Mouse (Mus musculus) midbrain, embryonic 10.5 days (tissue): ENCODE data around the gene Adm2. TPM values are rescaled to one million over a fixed set of nuclear protein-coding genes. Genes with fewer than 3 reads are reported as not detected.

Experiments used
- DNase-seq: peaks from one replicate; pipeline ENCODE4 v3.0.0-alpha.2; 2017; ENCODE audit warnings: low spot score
- H3K27ac ChIP-seq: fragments of 300-500 bp; sonication (generic); replicated peaks from 2 replicates; pipeline ENCODE4 v1.5.1; 2016; ENCODE audit warnings: mild to moderate bottlenecking
- H3K27me3 ChIP-seq: fragments of 300-500 bp; sonication (generic); 2 replicates; pipeline ENCODE4 v1.6.1; 2016; ENCODE audit warnings: low read depth, mild to moderate bottlenecking; ENCODE audit not compliant: poor library complexity, severe bottlenecking
- H3K36me3 ChIP-seq: fragments of 300-500 bp; sonication (generic); 2 replicates; pipeline ENCODE4 v1.6.1; 2016; ENCODE audit warnings: mild to moderate bottlenecking, moderate library complexity
- H3K4me1 ChIP-seq: fragments of 300-500 bp; sonication (generic); 2 replicates; pipeline ENCODE4 v1.6.1; 2016
- H3K4me3 ChIP-seq: fragments of 300-500 bp; sonication (generic); 2 replicates; pipeline ENCODE4 v1.5.1; 2016; ENCODE audit warnings: mild to moderate bottlenecking, moderate library complexity
- H3K9me3 ChIP-seq: fragments of 300-500 bp; sonication (generic); replicated peaks from 2 replicates; pipeline ENCODE4 v1.6.1; 2016; ENCODE audit warnings: mild to moderate bottlenecking
- WGBS: fragments of 180-500 bp; shearing (Covaris S2); methylation state at CpG from one replicate; pipeline ENCODE4 v1.1.7; 2016; 5-methylcytosine and 5-hydroxymethylcytosine counted together
- polyA plus RNA-seq: library from polyadenylated mRNA; unstranded; fragments of >200 nt; fragmentation: Nextera tagmentation; extraction: Ambion mirVana; gene quantifications from 2 replicates; pipeline ENCODE4 v1.2.1, GENCODE M21; 2016

Gene Adm2
- polyA plus RNA-seq, 1 experiment from 2014 or later: 0.21 TPM

DNA sequence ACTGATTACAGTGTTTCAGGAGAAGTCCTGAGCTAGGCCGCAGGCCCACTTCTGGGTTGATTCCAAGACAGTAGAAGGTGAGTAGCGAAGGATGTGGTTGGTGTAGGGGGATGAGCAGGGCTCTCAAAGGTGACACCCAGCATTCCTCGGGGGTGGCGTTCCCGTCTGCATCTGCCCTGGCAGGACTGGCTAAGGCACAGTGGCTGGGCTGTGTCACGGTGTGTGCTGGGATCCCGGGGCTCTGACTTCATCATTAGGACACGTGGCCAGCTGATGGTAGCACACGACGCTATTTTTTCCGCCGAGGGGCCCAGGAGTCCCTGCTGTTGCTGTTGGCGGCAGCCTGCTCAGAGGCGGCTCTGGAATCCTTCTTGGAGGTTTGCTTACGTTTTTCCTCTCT lies 28.8 kb downstream of the Adm2 start:
- Histone ChIP-seq H3K27me3 (no peaks in the 10 kb centered on the region), H3K27ac (no peak overlapping the region), H3K4me3 (no peak overlapping the region), H3K4me1 (peaks cover 18% of the 10 kb centered on the region), H3K9me3 (no peaks in the 10 kb centered on the region), H3K36me3 (peaks cover 50% of the 10 kb centered on the region)
- whole genome bisulfite sequencing: 93% methylated on average over 15 of the region's 15 CpGs
- no peak for DNase-seq

DNA sequence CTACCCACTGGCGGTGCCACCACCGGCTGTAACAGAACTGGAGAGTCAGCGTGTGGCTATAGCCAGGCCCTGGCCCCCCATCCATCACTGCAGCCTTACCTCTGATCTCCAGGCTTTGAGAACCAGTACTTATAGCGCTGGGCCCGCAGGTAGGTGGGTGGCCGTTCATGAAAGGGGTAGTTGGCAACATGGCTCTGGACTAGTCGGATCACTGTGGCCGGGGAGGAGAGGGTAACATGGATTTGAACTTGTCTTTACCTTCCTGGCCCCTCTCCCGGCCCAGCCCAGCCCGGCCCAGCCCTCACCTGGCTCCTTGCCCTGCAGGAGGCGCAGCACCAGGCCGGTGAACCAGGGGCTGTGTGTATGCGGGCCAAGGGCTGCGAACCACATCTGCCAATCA lies 29.5 kb downstream of the Adm2 start:
- no peak overlapping the region for H3K27ac ChIP-seq
- WGBS: 94% methylated on average over 14 of the region's 14 CpGs

DNA sequence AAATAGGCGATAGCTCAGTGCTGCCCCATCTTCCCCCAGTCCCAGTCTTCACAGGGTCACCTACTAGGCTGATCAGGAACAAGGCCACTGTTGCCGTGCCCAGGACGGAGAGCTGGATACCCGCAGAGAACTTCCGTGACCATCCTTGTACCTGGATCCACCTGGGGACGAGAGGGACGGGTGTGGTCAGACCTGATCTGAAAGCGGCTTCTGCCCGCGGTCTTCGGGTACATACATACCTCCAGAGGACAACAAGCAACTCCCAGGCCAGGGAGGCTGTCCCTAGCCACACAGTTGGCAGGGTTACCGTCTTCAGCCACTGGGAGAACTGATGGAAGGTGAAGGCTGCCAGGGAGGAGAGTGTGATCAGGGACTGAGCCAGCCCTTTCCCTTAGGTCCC lies 30.3 kb downstream of the Adm2 start:
- 97% methylated on average over 12 of the region's 12 CpGs for WGBS
- Histone ChIP-seq H3K4me1 (peaks cover 26% of the 10 kb centered on the region), H3K27me3 (no peaks in the 10 kb centered on the region), H3K36me3 (peaks cover 55% of the 10 kb centered on the region), H3K9me3 (no peaks in the 10 kb centered on the region), H3K4me3 (no peak overlapping the region), H3K27ac (no peak overlapping the region)
- DNase-seq: no peak

More for the DNA sequence above, 29.5 kb downstream of the Adm2 start:
- Histone ChIP-seq H3K4me3 (no peak overlapping the region), H3K27me3 (no peaks in the 10 kb centered on the region), H3K4me1 (peaks cover 22% of the 10 kb centered on the region), H3K36me3 (peaks cover 50% of the 10 kb centered on the region), H3K9me3 (no peaks in the 10 kb centered on the region)
- no peak for DNase-seq

DNA sequence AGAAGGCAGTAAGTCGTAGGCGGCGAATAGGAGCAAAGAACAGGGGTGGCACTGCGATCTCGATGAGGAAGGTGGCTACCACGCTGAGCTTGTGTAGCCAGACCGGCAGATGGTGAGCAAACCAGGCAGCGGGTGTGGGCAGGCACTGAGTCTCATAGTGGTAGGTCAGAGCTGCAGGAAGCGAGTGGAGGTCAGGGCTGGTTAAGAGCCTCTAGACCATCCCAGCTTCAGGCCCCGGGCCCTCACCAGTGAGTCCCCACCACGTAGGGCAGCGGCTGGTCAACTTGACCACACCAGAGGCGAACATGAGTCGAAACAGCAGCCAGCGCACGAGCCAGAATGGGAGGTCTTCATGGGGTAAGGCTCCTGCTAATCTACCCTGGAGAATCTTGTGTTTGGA lies 31.3 kb downstream of the Adm2 start:
- H3K36me3 ChIP-seq: peaks cover 63% of the 10 kb centered on the region
- H3K4me3 ChIP-seq: peak overlapping the region; percentile 88
- H3K27ac ChIP-seq: no peak overlapping the region
- 95% methylated on average over 16 of the region's 16 CpGs for WGBS
- no peaks in the 10 kb centered on the region for H3K27me3 ChIP-seq
- no peaks in the 10 kb centered on the region for H3K9me3 ChIP-seq
- no peak for DNase-seq
- peaks cover 26% of the 10 kb centered on the region for H3K4me1 ChIP-seq

DNA sequence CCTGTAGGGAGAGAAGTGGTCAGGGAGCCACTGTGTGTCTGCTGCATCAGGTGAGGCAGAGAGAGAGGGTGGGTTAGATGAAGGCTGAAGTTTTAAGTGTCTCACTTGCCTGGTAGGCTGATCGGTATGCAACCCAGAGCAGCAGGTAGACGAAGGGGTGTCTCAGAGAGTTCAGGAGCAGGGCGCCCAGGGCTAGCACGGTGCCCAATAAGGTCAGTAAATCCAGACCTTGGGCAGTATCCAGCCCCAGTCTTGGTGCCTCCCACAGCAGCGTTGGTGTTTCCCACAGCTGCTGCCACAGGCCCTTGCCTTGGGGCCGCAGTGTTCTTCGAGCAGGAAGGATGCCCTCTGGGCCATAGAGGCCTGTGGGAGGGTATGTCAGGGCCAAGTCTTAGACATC lies 31.9 kb downstream of the Adm2 start:
- Histone ChIP-seq H3K4me3 (peak overlapping the region; percentile 88), H3K27me3 (no peaks in the 10 kb centered on the region), H3K9me3 (no peaks in the 10 kb centered on the region), H3K4me1 (peaks cover 26% of the 10 kb centered on the region), H3K27ac (peak overlapping the region; percentile 94), H3K36me3 (peaks cover 68% of the 10 kb centered on the region)
- DNase-seq: no peak
- WGBS: 85% methylated on average over 7 of the region's 7 CpGs

DNA sequence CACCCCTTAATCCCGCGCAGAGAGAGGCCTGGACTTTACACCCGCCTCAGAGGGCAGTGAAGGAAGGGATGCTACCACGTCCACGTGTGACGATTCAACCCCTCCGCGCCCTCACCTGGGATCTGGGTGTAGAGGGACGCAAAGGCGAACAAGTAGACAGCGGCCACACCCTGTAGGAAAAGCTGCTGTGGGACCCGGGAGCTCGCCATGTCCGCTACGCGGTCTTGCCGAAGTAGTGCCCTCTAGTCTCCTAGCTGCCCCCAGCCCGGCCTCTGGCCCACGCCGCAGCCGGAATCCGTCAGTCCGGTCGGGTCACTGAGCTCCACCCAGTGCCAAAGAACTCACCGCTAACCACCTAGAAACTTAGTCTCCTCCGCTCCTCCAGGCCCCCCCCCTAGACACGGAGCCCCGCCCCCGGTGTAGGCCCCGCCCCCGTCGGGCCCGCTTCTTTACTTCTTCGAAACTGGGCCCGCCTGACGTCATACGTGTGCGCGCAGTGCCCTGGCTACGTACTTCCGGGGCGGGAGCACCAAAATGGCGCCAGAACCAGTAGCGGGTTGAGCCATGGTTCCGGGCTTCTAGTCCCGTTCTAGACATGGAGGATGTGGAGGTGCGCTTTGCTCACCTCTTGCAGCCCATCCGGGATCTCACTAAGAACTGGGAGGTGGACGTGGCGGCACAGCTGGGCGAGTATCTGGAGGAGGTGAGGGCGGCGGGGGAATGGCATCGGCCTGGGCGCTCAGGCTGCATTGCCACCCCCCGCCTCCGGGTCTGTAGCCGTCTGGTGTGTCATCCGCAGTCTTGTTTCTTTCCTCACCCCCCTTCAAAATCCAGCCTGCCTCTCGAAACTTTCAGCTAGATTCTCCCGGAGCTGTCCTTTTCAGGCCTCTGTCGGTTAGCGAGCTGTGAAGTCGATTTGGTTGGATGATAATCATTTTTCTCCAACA lies 33.0 kb downstream of the Adm2 start, which contains the start of the genes Lmf2 and Ncaph2:
Gene Lmf2, minus strand, starts transcription at position 419 of the 947 bp plus-strand sequence.
Gene Ncaph2, plus strand, starts transcription at position 479 of the 947 bp plus-strand sequence.
- peaks cover 68% of the 10 kb centered on the region for H3K36me3 ChIP-seq
- no peaks in the 10 kb centered on the region for H3K9me3 ChIP-seq
- WGBS: under 1% methylated on average over 64 of the region's 64 CpGs
- peaks cover 26% of the 10 kb centered on the region for H3K4me1 ChIP-seq
- peak within 1 kb of the TSS; percentile 88 for H3K4me3 ChIP-seq
- peak; percentile 98 for DNase-seq
- peak within 1 kb of the TSS; percentile 94 for H3K27ac ChIP-seq
- H3K27me3 ChIP-seq: no peaks in the 10 kb centered on the region

DNA sequence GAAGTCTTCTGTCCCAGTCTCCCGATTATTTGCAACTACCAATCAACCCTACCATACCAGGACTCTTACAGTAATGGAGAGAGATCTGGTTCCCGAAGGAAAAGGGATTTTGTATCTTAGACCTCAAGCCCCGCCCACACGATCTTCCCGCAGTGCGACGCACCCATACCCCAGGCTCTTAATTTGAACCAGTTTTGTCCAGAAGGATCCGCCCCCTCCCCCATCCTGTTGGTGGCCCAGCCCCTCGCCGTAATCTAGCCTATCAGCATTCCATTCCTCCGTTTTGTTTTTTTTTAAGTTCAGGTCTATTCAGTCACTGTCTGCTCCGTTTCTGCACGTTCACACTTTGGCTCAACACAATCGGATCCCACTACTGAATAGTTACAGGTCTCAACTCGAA lies 33.9 kb downstream of the Adm2 start:
- H3K27me3 ChIP-seq: no peaks in the 10 kb centered on the region
- WGBS: 0% methylated on average over 15 of the region's 15 CpGs
- H3K36me3 ChIP-seq: peaks cover 68% of the 10 kb centered on the region

DNA sequence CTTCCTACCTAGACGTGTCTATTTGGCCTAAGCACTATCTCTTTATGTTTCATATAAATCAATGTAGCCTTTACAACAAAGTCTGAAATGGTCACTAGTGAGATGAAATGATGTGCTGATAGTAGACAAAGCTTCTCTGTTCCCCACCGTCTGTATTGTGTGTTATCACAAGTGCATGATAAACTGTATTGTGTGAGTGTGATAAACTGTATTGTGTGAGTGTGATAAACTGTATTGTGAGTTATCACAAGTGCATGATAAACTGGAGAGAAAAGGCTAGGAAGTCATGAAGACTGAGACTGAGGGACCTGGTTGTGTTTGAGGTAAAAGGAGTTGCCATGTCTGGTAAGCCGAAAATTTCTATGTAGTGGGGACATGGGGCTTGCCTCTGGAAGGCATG lies 36.3 kb downstream of the Adm2 start:
- Histone ChIP-seq H3K4me3 (no peak overlapping the region), H3K4me1 (peaks cover 22% of the 10 kb centered on the region), H3K9me3 (no peaks in the 10 kb centered on the region), H3K36me3 (peaks cover 68% of the 10 kb centered on the region), H3K27me3 (no peaks in the 10 kb centered on the region), H3K27ac (no peak overlapping the region)
- 94% methylated on average over 3 of the region's 3 CpGs for WGBS
- DNase-seq: no peak

More for the DNA sequence above, 33.9 kb downstream of the Adm2 start:
- DNase-seq: peak; percentile 88
- Histone ChIP-seq H3K9me3 (no peaks in the 10 kb centered on the region), H3K27ac (peak overlapping the region; percentile 94), H3K4me3 (peak overlapping the region; percentile 88), H3K4me1 (peaks cover 26% of the 10 kb centered on the region)

DNA sequence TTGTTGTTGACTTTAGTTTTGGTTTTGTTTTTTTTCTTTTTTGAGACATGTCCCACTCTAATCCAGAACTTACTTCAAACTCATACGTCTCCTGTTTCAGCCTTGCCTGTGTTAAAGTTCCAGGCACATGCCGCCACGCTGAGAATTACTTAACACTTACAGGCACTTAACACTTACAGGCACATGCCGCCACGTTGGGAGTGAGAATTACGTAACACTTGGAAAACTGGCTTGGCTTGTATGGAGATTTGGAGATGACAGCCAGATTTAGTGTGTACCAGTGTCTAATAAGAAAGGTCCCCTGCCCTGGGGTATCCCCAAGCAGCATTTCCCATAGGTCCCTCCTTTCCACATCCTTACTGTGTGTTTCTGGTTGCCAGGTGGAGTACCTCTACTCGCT lies 40.5 kb downstream of the Adm2 start:
- WGBS: 93% methylated on average over 7 of the region's 7 CpGs
- peaks cover 97% of the 10 kb centered on the region for H3K36me3 ChIP-seq

DNA sequence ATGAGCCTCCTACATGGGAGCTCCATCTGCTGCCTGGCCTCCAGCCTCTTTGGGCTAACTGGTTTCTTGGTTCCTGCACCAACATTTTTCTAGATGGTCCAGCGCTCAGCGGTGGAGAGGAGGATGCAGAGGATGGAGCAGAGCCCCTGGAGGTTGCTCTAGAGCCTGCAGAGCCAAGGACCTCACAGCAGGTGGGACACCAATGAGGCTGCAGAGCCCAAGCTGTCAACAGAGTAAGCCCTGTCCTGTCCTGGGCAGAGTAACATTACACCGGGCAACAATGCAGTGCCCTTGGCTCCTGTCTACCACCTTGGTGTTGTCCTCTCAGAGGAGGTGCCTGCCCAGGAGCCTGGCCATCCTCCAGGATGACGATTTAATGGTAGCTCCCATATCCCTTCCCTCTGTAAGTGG lies 42.6 kb downstream of the Adm2 start:
- no peak overlapping the region for H3K27ac ChIP-seq
- WGBS: 85% methylated on average over 4 of the region's 4 CpGs
- H3K36me3 ChIP-seq: peaks cover 100% of the 10 kb centered on the region
- no peak overlapping the region for H3K4me3 ChIP-seq
- H3K9me3 ChIP-seq: no peaks in the 10 kb centered on the region
- no peaks in the 10 kb centered on the region for H3K27me3 ChIP-seq
- DNase-seq: no peak
- H3K4me1 ChIP-seq: no peaks in the 10 kb centered on the region

More for the DNA sequence above, 40.5 kb downstream of the Adm2 start:
- H3K27ac ChIP-seq: no peak overlapping the region
- H3K27me3 ChIP-seq: no peaks in the 10 kb centered on the region
- H3K4me3 ChIP-seq: no peak overlapping the region
- H3K9me3 ChIP-seq: no peaks in the 10 kb centered on the region
- H3K4me1 ChIP-seq: no peaks in the 10 kb centered on the region
- no peak for DNase-seq

DNA sequence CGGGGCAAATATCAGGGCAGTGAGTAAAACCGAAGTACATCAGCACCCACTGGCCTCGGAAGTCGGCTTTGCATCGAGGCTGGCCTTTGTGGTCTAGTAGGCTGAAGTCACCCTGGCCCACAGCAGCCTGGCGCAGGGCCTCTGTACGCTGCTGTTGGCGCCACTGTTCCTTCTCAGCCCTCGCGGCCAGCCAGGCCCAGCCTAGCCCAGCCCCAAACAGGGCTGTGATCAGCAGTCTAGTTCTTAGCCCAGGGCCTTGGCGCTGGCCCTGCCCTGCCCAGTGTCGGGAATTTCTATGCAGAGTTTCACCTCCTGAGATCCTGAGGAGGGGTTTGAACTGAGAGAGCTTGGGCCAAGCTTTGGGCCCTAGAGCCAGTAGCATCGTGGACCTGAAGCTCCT lies 49.5 kb downstream of the Adm2 start:
- Histone ChIP-seq H3K9me3 (no peaks in the 10 kb centered on the region), H3K4me1 (peaks cover 27% of the 10 kb centered on the region), H3K4me3 (no peak overlapping the region; the same call in 1 of the 2 replicates), H3K27me3 (peaks cover 24% of the 10 kb centered on the region), H3K36me3 (peaks cover 59% of the 10 kb centered on the region), H3K27ac (no peak overlapping the region)
- DNase-seq: no peak
- WGBS: 91% methylated on average over 13 of the region's 13 CpGs

DNA sequence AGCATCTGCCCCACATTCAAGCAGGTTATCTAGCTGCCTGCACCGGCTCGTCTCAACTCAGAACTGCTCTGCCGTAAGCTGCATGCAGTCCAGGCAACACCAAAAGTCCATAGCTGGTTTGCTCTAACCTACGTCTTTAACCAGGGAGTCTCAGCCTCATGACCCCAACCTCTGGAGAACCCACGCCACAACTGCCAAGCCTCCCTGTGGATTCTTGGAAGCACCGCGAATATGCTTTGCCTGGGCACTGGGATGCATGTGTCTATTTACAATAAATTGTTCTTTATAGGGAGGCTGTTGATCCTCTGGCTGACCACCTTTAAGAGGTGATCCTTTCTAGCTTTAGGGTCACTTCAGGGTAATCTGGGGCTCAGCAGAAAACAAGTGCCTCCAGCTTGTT lies 50.0 kb downstream of the Adm2 start:
- Histone ChIP-seq H3K4me1 (peaks cover 31% of the 10 kb centered on the region), H3K27me3 (peaks cover 29% of the 10 kb centered on the region), H3K36me3 (peaks cover 55% of the 10 kb centered on the region), H3K9me3 (no peaks in the 10 kb centered on the region), H3K4me3 (peak overlapping the region; percentile 76), H3K27ac (peak overlapping the region; percentile 95)
- 87% methylated on average over 7 of the region's 7 CpGs for WGBS
- DNase-seq: no peak
